Mouse (Mus musculus) effector memory CD4-positive, alpha-beta T cell, adult 7 months (primary cell): ENCODE results near the gene Cd2ap. TPM values are rescaled to one million over a fixed set of nuclear protein-coding genes. Genes with fewer than 3 reads are reported as not detected.

Source experiments
- polyA plus RNA-seq: library from polyadenylated mRNA; unstranded; fragments of 100-300 nt; shearing (Covaris generic); gene quantifications from one replicate; pipeline ENCODE4 v1.2.1, GENCODE M21; 2017

Gene Cd2ap
- polyA plus RNA-seq: 15.1 TPM

GRCm38 (mm10) chr17:42876001-42876903 is at the start of gene Cd2ap:
Gene Cd2ap (minus strand): TSS chr17:42876665.

Other genes starting within 250 kb of the Cd2ap start
- 0.17 TPM for gene Adgrf4, start 184.4 kb downstream of the Cd2ap start, polyA plus RNA-seq
- gene Adgrf2, start 134.5 kb downstream of the Cd2ap start, polyA plus RNA-seq: 0.20 TPM
- 0.10 TPM for gene Tnfrsf21, start 139.9 kb upstream of the Cd2ap start, polyA plus RNA-seq